Mouse (Mus musculus) CH12.LX (cell line): ENCODE measurements around the gene Taok2. TPM values are rescaled to one million over a fixed set of nuclear protein-coding genes. Genes with fewer than 3 reads are reported as not detected.

ENCODE experiments used
- DNase-seq: peaks from one replicate; pipeline ENCODE4 v3.0.0-alpha.2; 2013; ENCODE audit errors: extremely low read depth
- H3K27ac ChIP-seq: 2 replicates; pipeline ENCODE4 v1.5.1; 2012; ENCODE audit warnings: low read depth, mild to moderate bottlenecking, control low read depth, moderate library complexity; ENCODE audit not compliant: insufficient read depth
- H3K27me3 ChIP-seq: replicated peaks from 2 replicates; pipeline ENCODE3; 2012; ENCODE audit warnings: inconsistent platforms
- H3K36me3 ChIP-seq, 2 experiments: replicated peaks in 1 of 2; 2 replicates each; pipeline versions ENCODE3 to v1.6.1; 2012; ENCODE audit warnings: inconsistent platforms in 1 of 2, low read length in 1 of 2, mild to moderate bottlenecking in 1 of 2, mixed read lengths in 1 of 2, moderate library complexity in 1 of 2; ENCODE audit not compliant: control insufficient read depth in 1 of 2, insufficient read depth in 1 of 2
- H3K4me1 ChIP-seq, 2 experiments: 2 replicates each; pipeline ENCODE4 v1.6.1; 2012; ENCODE audit warnings: inconsistent platforms in 1 of 2, moderate library complexity in 1 of 2; ENCODE audit not compliant: insufficient read depth in 2 of 2, control insufficient read depth in 1 of 2
- H3K4me2 ChIP-seq: 2 replicates; pipeline ENCODE4 v1.6.1; 2012; ENCODE audit warnings: low read depth, mild to moderate bottlenecking, control low read depth; ENCODE audit not compliant: poor library complexity, insufficient read depth, severe bottlenecking
- H3K4me3 ChIP-seq, 3 experiments: fragments of 150-350 bp in 1 of 3; sonication (generic) in 1 of 3; replicated peaks in 1 of 3; 2 replicates each; pipeline versions ENCODE3 to v1.5.1; 2011 to 2012; ENCODE audit warnings: low read depth in 2 of 3, low read length in 2 of 3, mild to moderate bottlenecking in 2 of 3, moderate library complexity in 2 of 3, control low read depth in 1 of 3, improper control_type of control experiment in 1 of 3, inconsistent platforms in 1 of 3, mixed read lengths in 1 of 3; ENCODE audit not compliant: poor library complexity in 1 of 3
- H3K79me2 ChIP-seq: replicated peaks from 2 replicates; pipeline ENCODE4 v1.6.1; 2012; ENCODE audit warnings: mild to moderate bottlenecking, moderate library complexity; ENCODE audit not compliant: control insufficient read depth, poor library complexity, insufficient read depth, severe bottlenecking; ENCODE audit errors: extremely low read depth
- H3K9ac ChIP-seq: 2 replicates; pipeline ENCODE4 v1.6.1; 2012; ENCODE audit warnings: low read depth, mild to moderate bottlenecking, control low read depth, moderate library complexity; ENCODE audit not compliant: insufficient read depth
- H3K9me3 ChIP-seq: replicated peaks from 2 replicates; pipeline ENCODE3; 2012; ENCODE audit warnings: low read length, inconsistent platforms, mixed read lengths
- BHLHE40 ChIP-seq: IDR thresholded peaks from 2 replicates; pipeline ENCODE4 v1.6.1; 2011; ENCODE audit warnings: mild to moderate bottlenecking, low read depth, low read length, improper control_type of control experiment
- CHD1 ChIP-seq: IDR thresholded peaks from 2 replicates; pipeline ENCODE4 v1.6.1; 2012; ENCODE audit warnings: low read depth, low read length, improper control_type of control experiment, inconsistent platforms
- CHD2 ChIP-seq: IDR thresholded peaks from 2 replicates; pipeline ENCODE4 v1.6.1; 2011; ENCODE audit warnings: low read length, improper control_type of control experiment
- CTCF ChIP-seq, 2 experiments: IDR thresholded peaks in 1 of 2; conservative IDR thresholded peaks in 1 of 2; 2 replicates each; pipeline ENCODE4 v1.5.1; 2011 to 2012; ENCODE audit warnings: low read depth in 2 of 2, low read length in 2 of 2, improper control_type of control experiment in 1 of 2, inconsistent platforms in 1 of 2, mild to moderate bottlenecking in 1 of 2, moderate library complexity in 1 of 2
- E2F4 ChIP-seq: IDR thresholded peaks from 2 replicates; pipeline ENCODE4 v1.6.1; 2011; ENCODE audit warnings: low read depth, low read length, improper control_type of control experiment; ENCODE audit not compliant: insufficient replicate concordance
- ELF1 ChIP-seq: IDR thresholded peaks from 2 replicates; pipeline ENCODE4 v1.6.1; 2014; ENCODE audit warnings: low read depth, mild to moderate bottlenecking, inconsistent platforms, low read length, improper control_type of control experiment
- EP300 ChIP-seq: IDR thresholded peaks from 2 replicates; pipeline ENCODE4 v1.6.1; 2011; ENCODE audit warnings: low read length, improper control_type of control experiment
- ETS1 ChIP-seq: conservative IDR thresholded peaks from 2 replicates; pipeline ENCODE4 v1.6.1; 2012; ENCODE audit warnings: low read depth, mild to moderate bottlenecking, inconsistent platforms, low read length, improper control_type of control experiment, moderate library complexity
- GABPA ChIP-seq: IDR thresholded peaks from 2 replicates; pipeline ENCODE4 v1.6.1; 2012; ENCODE audit warnings: low read depth, low read length, improper control_type of control experiment, inconsistent platforms; ENCODE audit not compliant: insufficient replicate concordance
- HCFC1 ChIP-seq: IDR thresholded peaks from 2 replicates; pipeline ENCODE4 v1.6.1; 2012; ENCODE audit warnings: low read depth, mild to moderate bottlenecking, inconsistent platforms, low read length, improper control_type of control experiment
- IRF4 ChIP-seq: IDR thresholded peaks from 2 replicates; pipeline ENCODE4 v1.6.1; 2014; ENCODE audit warnings: low read depth, mild to moderate bottlenecking, inconsistent platforms, low read length, improper control_type of control experiment
- JUN ChIP-seq: IDR thresholded peaks from 2 replicates; pipeline ENCODE4 v1.6.1; 2011; ENCODE audit warnings: low read depth, mild to moderate bottlenecking, low read length, improper control_type of control experiment, moderate library complexity; ENCODE audit not compliant: insufficient read depth
- JUND ChIP-seq: conservative IDR thresholded peaks from 2 replicates; pipeline ENCODE4 v1.6.1; 2011; ENCODE audit warnings: low read depth, low read length, improper control_type of control experiment
- KAT2A ChIP-seq: IDR thresholded peaks from 2 replicates; pipeline ENCODE4 v1.6.1; 2012; ENCODE audit warnings: low read length, improper control_type of control experiment, inconsistent platforms; ENCODE audit not compliant: insufficient replicate concordance
- MAFK ChIP-seq: IDR thresholded peaks from 2 replicates; pipeline ENCODE4 v1.6.1; 2011; ENCODE audit warnings: low read length, improper control_type of control experiment; ENCODE audit not compliant: insufficient replicate concordance
- MAX ChIP-seq: IDR thresholded peaks from 2 replicates; pipeline ENCODE4 v1.6.1; 2011; ENCODE audit warnings: low read length, improper control_type of control experiment
- MAZ ChIP-seq: IDR thresholded peaks from 2 replicates; pipeline ENCODE4 v1.6.1; 2012; ENCODE audit warnings: low read depth, mild to moderate bottlenecking, inconsistent platforms, low read length, improper control_type of control experiment, moderate library complexity
- MEF2A ChIP-seq: IDR thresholded peaks from 2 replicates; pipeline ENCODE4 v1.6.1; 2014; ENCODE audit warnings: low read depth, mild to moderate bottlenecking, inconsistent platforms, low read length, improper control_type of control experiment, borderline replicate concordance
- MXI1 ChIP-seq: IDR thresholded peaks from 2 replicates; pipeline ENCODE4 v1.6.1; 2011; ENCODE audit warnings: mild to moderate bottlenecking, low read depth, low read length, improper control_type of control experiment
- MYC ChIP-seq: IDR thresholded peaks from 2 replicates; pipeline ENCODE4 v1.6.1; 2011; ENCODE audit warnings: low read depth, mild to moderate bottlenecking, improper control_type of control experiment, low read length
- NELFE ChIP-seq: IDR thresholded peaks from 2 replicates; pipeline ENCODE4 v1.6.1; 2011; ENCODE audit warnings: low read depth, low read length, improper control_type of control experiment
- NRF1 ChIP-seq: IDR thresholded peaks from 2 replicates; pipeline ENCODE4 v1.6.1; 2014; ENCODE audit warnings: low read depth, mild to moderate bottlenecking, inconsistent platforms, low read length, improper control_type of control experiment, moderate library complexity
- PAX5 ChIP-seq: IDR thresholded peaks from 2 replicates; pipeline ENCODE4 v1.6.1; 2012; ENCODE audit warnings: low read length, inconsistent platforms, mixed read lengths
- POLR2A ChIP-seq: IDR thresholded peaks from 2 replicates; pipeline ENCODE4 v1.6.1; 2011; ENCODE audit warnings: low read depth, mild to moderate bottlenecking, improper control_type of control experiment, low read length
- POLR2AphosphoS2 ChIP-seq: IDR thresholded peaks from 2 replicates; pipeline ENCODE4 v1.6.1; 2011; ENCODE audit warnings: low read depth, low read length, improper control_type of control experiment
- RAD21 ChIP-seq: IDR thresholded peaks from 2 replicates; pipeline ENCODE4 v1.6.1; 2011; ENCODE audit warnings: low read depth, mild to moderate bottlenecking, low read length, improper control_type of control experiment, moderate library complexity
- RCOR1 ChIP-seq: conservative IDR thresholded peaks from 2 replicates; pipeline ENCODE4 v1.6.1; 2012; ENCODE audit warnings: low read depth, mild to moderate bottlenecking, inconsistent platforms, low read length, improper control_type of control experiment
- SIN3A ChIP-seq: IDR thresholded peaks from 2 replicates; pipeline ENCODE4 v1.6.1; 2012; ENCODE audit warnings: low read length, improper control_type of control experiment, inconsistent platforms
- SMC3 ChIP-seq: IDR thresholded peaks from 2 replicates; pipeline ENCODE4 v1.6.1; 2011; ENCODE audit warnings: low read depth, low read length, improper control_type of control experiment
- TBP ChIP-seq: conservative IDR thresholded peaks from 2 replicates; pipeline ENCODE4 v1.6.1; 2011; ENCODE audit warnings: low read depth, low read length, improper control_type of control experiment
- TCF12 ChIP-seq: IDR thresholded peaks from 2 replicates; pipeline ENCODE4 v1.6.1; 2014; ENCODE audit warnings: low read depth, mild to moderate bottlenecking, inconsistent platforms, low read length, improper control_type of control experiment
- UBTF ChIP-seq: IDR thresholded peaks from 2 replicates; pipeline ENCODE4 v1.6.1; 2012; ENCODE audit warnings: low read depth, mild to moderate bottlenecking, inconsistent platforms, low read length, improper control_type of control experiment, moderate library complexity
- USF1 ChIP-seq: IDR thresholded peaks from 2 replicates; pipeline ENCODE4 v1.6.1; 2014; ENCODE audit warnings: low read depth, mild to moderate bottlenecking, inconsistent platforms, low read length, improper control_type of control experiment
- USF2 ChIP-seq: conservative IDR thresholded peaks from 2 replicates; pipeline ENCODE4 v1.6.1; 2011; ENCODE audit warnings: low read depth, low read length, improper control_type of control experiment
- ZC3H11A ChIP-seq: IDR thresholded peaks from 2 replicates; pipeline ENCODE4 v1.6.1; 2012; ENCODE audit warnings: low read depth, mild to moderate bottlenecking, inconsistent platforms, low read length, improper control_type of control experiment
- ZKSCAN1 ChIP-seq: IDR thresholded peaks from 2 replicates; pipeline ENCODE4 v1.6.1; 2012; ENCODE audit warnings: low read depth, inconsistent platforms, low read length, improper control_type of control experiment, borderline replicate concordance
- ZMIZ1 ChIP-seq: IDR thresholded peaks from 2 replicates; pipeline ENCODE4 v1.6.1; 2012; ENCODE audit warnings: low read depth, mild to moderate bottlenecking, inconsistent platforms, low read length, improper control_type of control experiment
- ZNF384 ChIP-seq: IDR thresholded peaks from 2 replicates; pipeline ENCODE4 v1.6.1; 2012; ENCODE audit warnings: low read depth, low read length, improper control_type of control experiment, inconsistent platforms
- dilution Hi-C: fragments of 300-500 bp; cut with MboI; formaldehyde crosslinking; loops from 2 replicates; pipeline ENCODE4 v1.14.3; 2020; ENCODE audit warnings: low sequenced_read_pairs; ENCODE audit not compliant: extremely low pct_unique_long_range_greater_than_20kb, extremely low pct_ligation_motif_present
- in situ Hi-C: fragments of 300-500 bp; cut with MboI; formaldehyde crosslinking; loops from 3 replicates; pipeline ENCODE4 v1.14.3; 2019; ENCODE audit warnings: low sequenced_read_pairs, low pct_ligation_motif_present, low pct_unique_long_range_greater_than_20kb, mixed read lengths
- polyA plus RNA-seq: library from polyadenylated mRNA; unstranded; fragments of >175 nt; gene quantifications from 2 replicates; pipeline ENCODE4 v1.2.1, GENCODE M21; 2012; ENCODE audit warnings: low read depth; ENCODE audit not compliant: insufficient read length
- total RNA-seq, 2 experiments: library from RNA; depleted of rRNA; stranded (reverse); fragments of 300-350 nt in 1 of 2; fragments of >200 nt in 1 of 2; gene quantifications; 2 replicates each; pipeline ENCODE4 v1.2.3; 2012 to 2014

The Taok2 gene
- total and polyA plus RNA-seq, 3 experiments: 15.3 to 32.2 (median 28.5) TPM

- peaks cover 5 to 58% of the 10 kb centered on the region in 2 experiments for H3K4me1 ChIP-seq
- peaks cover 32% of the 10 kb centered on the region for H3K79me2 ChIP-seq
- H3K4me3 ChIP-seq: peak within 1 kb of the TSS; percentile 84 to 87 (median 85)
- peak within 1 kb of the TSS; percentile 93 for H3K9ac ChIP-seq
- H3K4me2 ChIP-seq: peak within 1 kb of the TSS; percentile 78
- H3K36me3 ChIP-seq: peaks cover 55 to 73% of the 10 kb centered on the region in 2 experiments
- DNase-seq: peak; percentile 96
- no peaks in the 10 kb centered on the region for H3K9me3 ChIP-seq
- in situ Hi-C loops: no loop called here
- TF ChIP-seq ZC3H11A (no peak), USF1 (no peak), CTCF (conservative IDR thresholded peaks at IDR 0.05 in 1 of 2, IDR thresholded peaks at IDR 0.05 in 1 of 2; ENCODE audit: low read depth in 2 of 2, low read length in 2 of 2) (no peak), MAFK (0 out of 2 replicates have a peak, but pooled peaks have one; percentile 37), USF2 (no peak), RCOR1 (0 out of 2 replicates have a peak, but pooled peaks have one; percentile 12), MAX (no peak), NELFE (peak; percentile 61), GABPA (peak; percentile 37; the same call in 1 of the 2 replicates), CHD1 (no peak), CHD2 (peak; percentile 6; the same call in 1 of the 2 replicates), IRF4 (peak; percentile 61), TCF12 (peak; percentile 63; the same call in 1 of the 2 replicates), POLR2A (peak; percentile 84), SMC3 (no peak), SIN3A (peak; percentile 30; the same call in 1 of the 2 replicates), UBTF (no peak), MXI1 (no peak), ZNF384 (no peak), TBP (peak; percentile 40; the same call in 1 of the 2 replicates), MAZ (peak; percentile 85), MYC (no peak; the same call in 1 of the 2 replicates), PAX5 (no peak), EP300 (no peak), E2F4 (0 out of 2 replicates have a peak, but pooled peaks have one; percentile 39), NRF1 (no peak), KAT2A (peak; percentile 88; the same call in 1 of the 2 replicates), ELF1 (peak; percentile 95), JUN (no peak), HCFC1 (peak; percentile 95), POLR2AphosphoS2 (no peak; the same call in none of the 2 replicates), ZMIZ1 (peak; percentile 45; the same call in 1 of the 2 replicates), ZKSCAN1 (no peak), JUND (no peak), ETS1 (no peak), RAD21 (no peak), BHLHE40 (no peak), MEF2A (peak; percentile 29; the same call in 1 of the 2 replicates)
- H3K27ac ChIP-seq: peak within 1 kb of the TSS; percentile 39
- dilution Hi-C loops: no loop called here
- no peaks in the 10 kb centered on the region for H3K27me3 ChIP-seq
Observed at GRCm38 (mm10) chr7:126861429-126862130, 22.9 kb downstream of the Taok2 start, which contains the start of gene Hirip3. Hirip3 (plus strand) TSS chr7:126861972.
